Mouse (Mus musculus): ENCODE data around the gene Teddm1b.

Gene Teddm1b

GRCm38 (mm10) chr1:153903006-153903405 lies 28.9 kb downstream of the Teddm1b start:
- no peak for DNase-seq

GRCm38 (mm10) chr1:153904236-153904635 lies 30.1 kb downstream of the Teddm1b start:
- DNase-seq = no peak

DNA sequence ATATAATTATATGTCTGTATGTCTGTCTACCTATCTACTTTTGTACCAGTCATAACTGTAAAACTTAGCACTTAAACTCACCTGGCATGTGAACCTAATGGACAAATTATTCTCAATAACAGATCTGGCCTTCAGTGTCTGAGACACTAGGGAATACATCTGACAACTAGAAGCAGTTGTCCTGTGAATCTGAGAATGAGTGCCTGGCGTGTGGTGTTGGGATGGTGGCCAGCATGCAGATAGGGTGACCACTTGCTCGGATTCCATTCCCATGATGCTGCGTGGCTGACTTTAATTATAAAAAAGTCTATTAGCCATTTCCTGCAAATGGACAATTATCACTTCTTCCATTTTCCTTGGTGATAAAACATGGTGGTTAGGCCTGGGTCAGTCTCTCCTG lies 31.7 kb downstream of the Teddm1b start:
- DNase-seq = no peak

GRCm38 (mm10) chr1:153908208-153908607 lies 34.1 kb downstream of the Teddm1b start:
- no peak for DNase-seq

- no peak for DNase-seq
Measured at GRCm38 (mm10) chr1:153908741-153909140, 34.6 kb downstream of the Teddm1b start.

DNA sequence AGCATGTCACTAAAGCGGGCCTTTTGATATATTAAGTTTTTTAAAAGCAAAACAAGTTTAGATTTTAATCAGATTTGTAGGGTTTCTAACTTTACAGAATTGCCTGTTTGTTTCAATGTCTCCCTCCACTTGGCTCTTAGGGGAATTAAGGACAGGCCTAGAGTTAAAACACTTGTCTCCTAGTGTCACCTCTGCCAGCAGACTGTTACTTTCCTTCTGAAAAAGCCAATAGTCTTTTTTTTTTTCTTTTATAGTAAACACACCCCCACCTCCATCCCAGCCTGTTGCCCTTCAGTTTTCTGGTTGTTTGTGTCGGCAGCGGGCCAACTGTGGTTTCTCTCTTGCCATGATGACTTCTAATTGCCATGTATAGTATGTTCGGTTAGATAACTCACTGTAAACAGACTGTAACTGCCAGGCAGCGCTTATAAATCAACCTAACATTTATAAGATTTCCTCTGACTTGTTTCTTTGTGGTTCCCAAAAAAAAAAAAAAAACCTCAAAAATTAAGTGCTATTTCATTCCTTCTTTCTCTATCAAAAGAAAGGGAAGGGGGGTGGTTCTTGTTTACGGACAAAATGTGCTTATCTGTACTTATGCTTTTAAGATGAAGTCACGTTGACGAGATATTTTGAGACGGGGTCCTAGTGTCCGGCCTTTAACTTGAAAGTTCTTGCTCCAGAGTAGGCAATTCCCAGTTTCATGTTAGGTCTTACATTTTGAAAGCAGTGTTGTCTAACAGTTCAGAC lies 35.2 kb downstream of the Teddm1b start:
- DNase-seq = peak; percentile 58 to 72

- DNase-seq = no peak
Measured at GRCm38 (mm10) chr1:153909963-153910291, 35.8 kb downstream of the Teddm1b start.

DNA sequence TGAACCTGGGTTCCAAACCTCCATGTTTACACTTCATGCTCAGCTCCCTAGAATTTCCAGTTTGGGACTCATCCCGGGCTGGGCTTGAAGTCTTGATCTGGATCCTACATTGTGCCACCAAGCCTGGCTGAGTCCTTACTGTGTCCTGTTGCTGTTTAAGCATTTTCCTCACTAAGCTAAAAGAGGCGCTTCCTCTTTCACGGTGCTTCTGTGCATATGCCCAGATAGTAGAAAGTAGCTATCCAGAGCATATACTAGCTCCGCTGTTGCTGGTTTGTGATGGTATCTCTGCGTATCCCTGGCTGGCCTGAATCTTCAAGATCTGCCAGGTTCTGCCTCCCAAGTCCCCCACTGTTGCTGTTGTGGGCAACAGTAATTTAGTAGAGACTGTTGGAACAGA lies 36.3 kb downstream of the Teddm1b start:
- DNase-seq = no peak

DNA sequence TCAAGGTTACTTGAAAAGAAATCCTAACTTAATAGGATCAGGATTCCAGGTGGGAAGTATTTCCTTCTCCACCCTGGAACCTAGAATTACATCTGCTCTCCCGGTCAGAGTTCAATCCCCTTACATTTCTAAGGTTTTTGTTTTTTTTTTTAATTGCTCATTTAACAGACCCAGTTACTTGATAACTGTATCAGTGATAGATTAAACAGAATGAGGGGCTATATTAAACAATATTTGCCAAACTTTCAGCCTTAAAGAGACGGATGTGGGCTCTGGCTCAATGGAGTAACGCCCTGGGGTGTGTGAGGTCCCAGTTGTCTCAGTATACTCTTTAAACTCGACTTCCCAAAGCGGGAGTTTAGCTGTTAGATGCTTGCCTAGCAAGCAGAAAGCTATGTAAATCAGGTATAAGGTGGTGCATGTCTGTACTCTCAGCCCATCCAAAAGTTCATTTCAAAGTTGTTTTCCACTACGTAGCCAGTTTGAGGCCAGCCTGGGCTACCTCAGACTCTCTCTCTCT lies 37.2 kb downstream of the Teddm1b start:
- no peak for DNase-seq

DNA sequence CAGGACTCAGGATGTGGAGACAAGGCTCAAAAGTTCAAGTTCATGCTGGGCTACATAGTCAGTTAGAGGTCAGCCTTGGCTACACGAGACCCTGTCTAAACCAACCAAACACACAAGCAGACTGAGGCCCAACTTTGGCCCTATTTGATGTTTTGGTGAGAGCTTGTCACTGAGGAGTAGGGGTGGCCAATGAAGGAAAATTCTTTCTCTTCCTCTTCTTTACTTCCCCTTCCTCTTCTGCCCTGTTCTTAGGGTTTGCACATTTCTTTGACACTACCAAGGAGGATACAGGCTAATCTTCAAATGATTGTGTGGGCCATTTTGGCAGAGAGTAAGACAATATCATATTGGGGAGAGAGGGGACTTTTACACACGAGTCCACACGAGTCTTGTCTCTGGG lies 39.7 kb downstream of the Teddm1b start:
- DNase-seq = no peak

DNA sequence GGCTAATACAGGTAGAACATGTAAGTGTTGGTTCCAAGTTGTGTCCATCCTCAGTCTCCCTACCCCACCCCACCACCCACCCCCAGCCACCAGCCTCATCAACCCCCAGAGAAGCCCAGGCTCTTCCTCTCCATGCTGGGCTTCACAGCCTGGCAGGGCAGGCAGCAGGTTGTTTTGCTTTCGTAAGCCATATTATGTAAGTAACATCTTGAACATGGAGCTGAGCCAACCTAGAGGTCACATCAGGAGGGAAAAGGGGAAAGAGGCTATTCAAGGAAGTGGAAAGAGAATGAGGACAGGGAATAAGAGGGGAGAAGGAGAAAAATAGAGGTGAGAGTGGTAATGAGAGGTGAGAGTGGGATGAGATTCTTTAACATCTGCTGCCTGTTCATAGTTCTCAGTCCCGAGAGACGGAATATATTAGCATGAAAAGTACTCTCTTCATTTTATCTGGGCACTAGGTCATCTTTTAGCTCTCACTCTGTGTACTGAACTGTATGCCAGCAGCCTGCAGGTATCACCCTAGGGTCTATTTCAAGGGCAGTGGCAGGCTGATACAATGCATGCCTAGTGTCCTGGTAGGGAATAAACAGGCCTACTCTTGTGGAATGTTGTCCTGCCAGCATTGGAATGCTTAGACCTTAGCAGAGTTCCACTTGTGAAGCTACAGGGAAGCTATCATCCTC lies 44.5 kb downstream of the Teddm1b start:
- DNase-seq = no peak

GRCm38 (mm10) chr1:153921642-153922041 lies 47.5 kb downstream of the Teddm1b start:
- DNase-seq = no peak

GRCm38 (mm10) chr1:153922571-153923021 lies 48.5 kb downstream of the Teddm1b start:
- DNase-seq = no peak

- DNase-seq = no peak
Measured at GRCm38 (mm10) chr1:153924395-153925385, 50.5 kb downstream of the Teddm1b start.
